Mouse (Mus musculus) left cerebral cortex, adult 11 months (tissue): ENCODE measurements around the gene Llcfc1.

Experiments
- DNase-seq: peaks from one replicate; pipeline ENCODE4 v3.0.0; 2022; ENCODE audit warnings: low spot score

Llcfc1 gene

DNA sequence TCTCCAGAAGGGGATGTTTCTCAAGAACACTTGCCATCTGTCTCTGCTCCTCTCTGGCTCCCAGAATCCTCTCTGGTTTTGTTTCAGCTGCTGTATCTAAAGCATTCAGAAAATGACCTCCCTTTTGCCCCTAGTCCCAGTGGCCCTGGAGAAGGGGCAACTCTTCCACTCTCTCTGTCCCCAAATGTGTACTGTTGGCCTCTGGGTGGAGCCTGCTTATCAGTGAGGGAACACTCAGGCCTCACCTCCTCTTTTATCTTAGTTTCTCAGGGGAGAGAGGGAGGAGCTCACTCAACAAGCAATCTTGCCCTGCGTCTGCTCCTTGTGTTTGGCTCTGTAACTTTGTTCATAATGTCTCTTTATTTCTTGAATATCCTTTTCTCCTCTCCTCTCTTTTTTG is 19.9 kb downstream of the Llcfc1 start, which contains the start of gene Kel:
Gene Kel (minus strand): TSS at position 217 of the 400 bp plus-strand sequence.
- DNase-seq: no peak

DNA sequence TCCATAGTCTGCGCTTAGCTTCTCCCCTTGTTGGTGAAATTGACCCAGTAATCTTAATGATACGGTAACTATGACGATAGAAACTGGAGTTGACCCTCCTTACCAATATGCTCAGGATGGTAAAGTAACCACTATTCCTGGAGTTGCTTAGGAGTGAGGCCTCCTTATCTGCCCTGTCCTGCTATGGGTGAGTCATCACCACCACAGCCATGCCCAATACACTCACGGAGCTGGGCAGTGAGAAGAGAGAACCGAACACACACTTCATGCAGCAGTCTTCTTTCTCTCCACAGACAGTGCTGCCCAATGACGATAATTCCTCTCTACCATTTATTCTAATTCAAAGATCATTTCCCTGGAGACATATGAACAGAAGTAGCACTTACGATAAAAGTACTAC is 22.0 kb downstream of the Llcfc1 start:
- DNase-seq: no peak

DNA sequence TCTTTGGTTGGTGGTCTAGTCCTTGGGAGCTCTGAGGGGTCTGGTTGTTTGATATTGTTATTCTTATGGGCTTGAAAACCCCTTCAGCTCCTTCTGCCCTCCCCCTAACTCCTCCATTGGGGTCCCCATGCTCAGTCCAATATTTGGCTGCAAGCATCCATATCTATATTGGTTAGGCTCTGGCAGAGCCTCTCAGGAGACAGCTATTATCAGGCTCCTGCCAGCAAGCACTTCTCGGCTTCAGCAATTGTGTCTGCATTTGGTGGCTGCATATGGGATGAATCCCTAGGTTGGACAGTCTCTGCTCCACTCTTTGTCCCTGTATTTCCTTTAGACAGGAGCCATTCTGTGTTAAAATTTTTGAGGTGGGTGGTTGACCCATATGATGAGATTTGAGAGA is 26.1 kb downstream of the Llcfc1 start:
- no peak for DNase-seq

DNA sequence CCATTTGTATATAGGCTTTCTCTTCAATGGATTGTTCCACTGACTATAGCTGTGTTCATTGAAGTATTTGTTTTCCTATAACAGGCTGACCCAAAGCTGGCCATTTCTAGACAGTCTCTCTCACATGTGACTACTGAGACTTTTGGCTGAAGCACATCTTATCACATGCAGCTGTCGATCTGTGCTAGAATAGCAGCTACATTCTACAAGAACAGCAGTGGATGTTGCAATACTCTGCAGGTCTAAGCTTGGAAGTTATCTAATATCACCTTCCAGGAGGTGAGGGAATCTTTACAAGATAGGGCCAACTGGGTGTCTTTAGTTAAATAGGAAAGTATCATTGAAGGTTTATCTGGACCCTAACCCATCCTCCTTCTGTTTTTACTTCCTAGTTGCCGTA is 37.2 kb downstream of the Llcfc1 start:
- no peak for DNase-seq

DNA sequence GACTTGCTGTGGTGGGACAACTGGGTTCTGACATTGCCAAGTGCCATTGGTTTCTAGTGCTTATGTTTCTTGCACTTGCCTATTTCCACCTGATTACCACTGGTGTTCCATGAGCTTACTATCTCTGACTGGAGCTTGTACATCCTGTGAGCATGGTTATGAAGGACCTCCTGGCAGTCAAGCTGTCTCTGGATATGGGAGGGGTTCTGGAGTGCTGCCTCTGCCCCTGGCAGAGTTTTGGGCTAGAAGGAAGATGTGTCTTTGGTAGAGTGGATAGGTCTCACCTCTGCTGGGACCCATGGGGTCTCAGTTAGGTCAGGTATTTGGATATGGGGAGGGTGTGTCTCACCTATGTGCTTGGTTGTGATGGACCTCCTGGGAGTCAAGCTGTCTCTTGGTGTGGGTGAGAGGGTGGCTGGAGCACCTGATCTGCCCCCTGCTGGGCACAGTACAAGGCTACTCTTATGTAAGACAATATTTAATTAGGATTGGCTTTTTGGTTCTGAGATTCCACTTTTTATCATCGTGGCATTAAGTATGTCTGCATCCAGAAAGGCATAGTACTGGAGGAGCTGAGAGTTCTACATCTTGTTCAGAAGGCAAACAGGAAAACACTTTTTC is 43.9 kb downstream of the Llcfc1 start:
- no peak for DNase-seq

DNA sequence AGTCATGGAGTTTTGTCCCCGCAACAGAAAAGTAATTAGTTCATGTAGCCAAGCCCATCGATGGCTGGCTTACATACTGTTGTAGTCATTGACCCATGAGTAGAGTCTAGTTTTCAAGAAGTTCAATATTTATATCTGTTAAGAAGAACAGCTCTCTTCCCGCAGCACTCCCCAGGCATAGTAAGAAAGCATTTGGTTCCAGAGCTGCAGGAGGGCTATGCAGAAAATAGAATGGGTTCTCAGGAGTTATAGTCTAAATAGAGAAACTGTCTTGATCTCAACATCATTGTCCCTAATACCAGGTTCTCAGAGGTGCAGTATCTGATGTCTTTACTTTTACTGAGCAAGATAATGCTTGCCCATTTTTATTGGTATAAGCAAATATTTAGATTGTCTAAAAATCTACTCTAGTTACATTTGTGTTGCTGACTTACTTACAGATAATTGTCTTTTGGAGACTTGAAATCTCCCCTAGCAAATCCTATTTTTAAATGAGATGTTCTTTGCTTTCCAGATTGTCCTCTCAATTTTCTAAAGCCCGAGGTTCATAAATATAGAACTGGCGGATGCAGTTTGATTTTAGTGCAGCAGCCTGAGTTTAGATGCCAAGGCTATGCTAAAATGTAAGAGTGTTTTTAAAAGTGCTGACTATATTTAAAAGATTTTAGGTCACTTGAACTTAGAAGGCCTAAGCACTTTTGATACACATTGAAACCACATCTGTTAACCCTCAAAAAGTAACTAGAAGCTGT is 50.7 kb downstream of the Llcfc1 start:
- no peak for DNase-seq
